Mouse (Mus musculus) gonadal fat pad, adult 2 months (tissue): Measurements from ENCODE around the gene Dmac2. TPM values are rescaled to one million over a fixed set of nuclear protein-coding genes. Genes with fewer than 3 reads are reported as not detected.

Experiments used
- DNase-seq: peaks from one replicate; pipeline ENCODE4 v3.0.0-alpha.2; 2012; ENCODE audit warnings: low read depth
- polyA plus RNA-seq: library from polyadenylated mRNA; depleted of rRNA; stranded (reverse); fragments of >200 nt; gene quantifications from 2 replicates; pipeline ENCODE4 v1.2.3, GENCODE M21; 2012; rRNA removed

Dmac2 gene
- polyA plus RNA-seq, 1 experiment: 28.5 TPM

- no peak for DNase-seq
Observed at GRCm38 (mm10) chr7:25652244-25652759, 33.1 kb downstream of the Dmac2 start.

- DNase-seq: no peak
Observed at GRCm38 (mm10) chr7:25655601-25656428, 36.6 kb downstream of the Dmac2 start.

- DNase-seq: no peak
Observed at GRCm38 (mm10) chr7:25657785-25658184, 38.6 kb downstream of the Dmac2 start.

- peak; percentile 91 for DNase-seq
Observed at GRCm38 (mm10) chr7:25658657-25659472, 39.7 kb downstream of the Dmac2 start, which contains the start of the genes Bckdha and Exosc5. TSS of gene Bckdha (minus strand) at chr7:25658981. TSS of gene Exosc5 (plus strand) at chr7:25659164.

GRCm38 (mm10) chr7:25666381-25666780, 47.2 kb downstream of the Dmac2 start:
- DNase-seq: no peak

GRCm38 (mm10) chr7:25669158-25669557, 49.9 kb downstream of the Dmac2 start:
- DNase-seq: no peak

GRCm38 (mm10) chr7:25669631-25670030, 50.4 kb downstream of the Dmac2 start:
- DNase-seq: no peak

GRCm38 (mm10) chr7:25670096-25670495, 50.9 kb downstream of the Dmac2 start:
- no peak for DNase-seq

GRCm38 (mm10) chr7:25671686-25672085, 52.5 kb downstream of the Dmac2 start:
- no peak for DNase-seq

- DNase-seq: no peak
Observed at GRCm38 (mm10) chr7:25672442-25672841, 53.2 kb downstream of the Dmac2 start.

GRCm38 (mm10) chr7:25674297-25674696, 55.1 kb downstream of the Dmac2 start:
- no peak for DNase-seq

- DNase-seq: no peak
Observed at GRCm38 (mm10) chr7:25674719-25675300, 55.6 kb downstream of the Dmac2 start, which contains the start of gene Tmem91. TSS of gene Tmem91 (minus strand) at chr7:25675166.

Other genes with a start within 250 kb of the Dmac2 start
- gene Cnfn, start 249.7 kb upstream of the Dmac2 start, polyA plus RNA-seq: not detected in 2 replicates
- 664 and 702 TPM in 2 replicates for gene Lipe, start 220.7 kb upstream of the Dmac2 start, polyA plus RNA-seq
- not detected in 2 replicates for gene Cxcl17, start 206.5 kb upstream of the Dmac2 start, polyA plus RNA-seq
- 7.4 and 8.9 TPM in 2 replicates for gene Ceacam1, start 141.8 kb upstream of the Dmac2 start, polyA plus RNA-seq
- 0.16 and 0.31 TPM in 2 replicates for gene Ceacam2, start 79.6 kb upstream of the Dmac2 start, polyA plus RNA-seq
- 0.20 and 0.33 TPM in 2 replicates for gene Erich4, start 3.5 kb upstream of the Dmac2 start, polyA plus RNA-seq
- gene B3gnt8, start 7.2 kb downstream of the Dmac2 start, polyA plus RNA-seq: 13.8 and 15.5 TPM in 2 replicates
- gene Bckdha, start 39.6 kb downstream of the Dmac2 start, polyA plus RNA-seq: 199 and 232 TPM in 2 replicates
- gene Exosc5, start 39.8 kb downstream of the Dmac2 start, polyA plus RNA-seq: 54.8 and 66.2 TPM in 2 replicates
- gene Tmem91, start 55.8 kb downstream of the Dmac2 start, polyA plus RNA-seq: 3.5 and 4.1 TPM in 2 replicates
- 42.3 and 46.3 TPM in 2 replicates for gene B9d2, start 61.4 kb downstream of the Dmac2 start, polyA plus RNA-seq
- gene Tgfb1, start 67.6 kb downstream of the Dmac2 start, polyA plus RNA-seq: 32.4 and 52.4 TPM in 2 replicates
- gene Ccdc97, start 99.7 kb downstream of the Dmac2 start, polyA plus RNA-seq: 46.3 and 54.6 TPM in 2 replicates
- 32.1 and 58.5 TPM in 2 replicates for gene Hnrnpul1, start 135.3 kb downstream of the Dmac2 start, polyA plus RNA-seq
- gene Axl, start 169.3 kb downstream of the Dmac2 start, polyA plus RNA-seq: 56.1 and 57.0 TPM in 2 replicates
- 4.2 and 5.4 TPM in 2 replicates for gene Cyp2s1, start 197.5 kb downstream of the Dmac2 start, polyA plus RNA-seq